Mouse (Mus musculus) hindlimb bud, embryonic 11.5 days (tissue): ENCODE data around the gene Gal3st2b.
"Not testable (repeated sequence)": the region's sequence is repeated elsewhere in the genome, so short reads cannot be mapped to it uniquely, and the experiment has no call there.

Source experiments
- DNase-seq: peaks from one replicate; pipeline ENCODE4 v3.0.0-alpha.2; 2012; ENCODE audit warnings: low read depth, low spot score; ENCODE audit errors: extremely low spot score

Gene Gal3st2b

GRCm38 (mm10) chr1:93918011-93918410, at the start of gene Gal3st2b:
Gene Gal3st2b, plus strand, starts transcription at chr1:93918311.
- DNase-seq: not testable (repeated sequence)

- not testable (repeated sequence) for DNase-seq
These were observed 46.5 kb upstream of the Gal3st2b start for GRCm38 (mm10) chr1:93871594-93872105.

DNA sequence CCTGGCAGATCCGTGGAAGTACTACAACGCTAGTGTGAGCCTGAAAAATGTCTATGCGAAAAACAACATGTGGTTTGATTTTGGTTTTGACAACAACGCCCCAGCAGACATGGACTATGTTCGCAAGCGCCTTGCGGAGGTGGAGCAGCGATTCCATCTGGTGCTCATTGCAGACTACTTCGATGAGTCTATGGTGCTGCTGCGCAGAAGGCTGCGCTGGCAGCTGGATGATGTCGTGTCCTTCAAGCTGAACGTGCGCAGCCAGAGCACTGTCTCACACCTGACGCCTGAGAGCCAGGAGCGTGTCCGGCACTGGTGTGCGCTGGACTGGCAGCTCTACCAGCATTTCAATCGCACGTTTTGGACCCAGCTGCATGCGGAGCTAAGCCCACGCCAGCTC, 43.7 kb upstream of the Gal3st2b start:
- DNase-seq: not testable (repeated sequence)

GRCm38 (mm10) chr1:93881778-93882177, 36.3 kb upstream of the Gal3st2b start:
- not testable (repeated sequence) for DNase-seq

DNA sequence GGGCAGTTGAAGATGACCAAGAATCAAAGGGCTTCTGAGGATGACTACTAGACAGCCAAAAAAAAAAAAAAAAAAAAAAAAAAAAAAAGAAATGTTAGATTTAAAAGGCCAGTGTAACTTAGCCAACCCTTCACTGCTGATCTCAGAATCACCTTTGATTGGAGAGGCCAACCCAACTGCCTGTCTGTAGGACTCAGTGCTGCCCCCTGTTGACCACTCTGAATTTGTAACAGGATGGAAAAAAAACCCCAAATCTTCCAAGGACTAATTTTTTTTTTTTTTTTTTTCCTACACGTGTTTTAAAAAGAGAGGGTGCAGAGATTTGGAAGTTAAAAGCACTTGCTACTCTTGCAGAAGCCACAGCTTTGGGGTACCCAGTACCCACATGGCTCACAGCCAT, 27.2 kb upstream of the Gal3st2b start:
- not testable (repeated sequence) for DNase-seq

- DNase-seq: not testable (repeated sequence)
These were observed 20.7 kb upstream of the Gal3st2b start for GRCm38 (mm10) chr1:93897395-93897794.

DNA sequence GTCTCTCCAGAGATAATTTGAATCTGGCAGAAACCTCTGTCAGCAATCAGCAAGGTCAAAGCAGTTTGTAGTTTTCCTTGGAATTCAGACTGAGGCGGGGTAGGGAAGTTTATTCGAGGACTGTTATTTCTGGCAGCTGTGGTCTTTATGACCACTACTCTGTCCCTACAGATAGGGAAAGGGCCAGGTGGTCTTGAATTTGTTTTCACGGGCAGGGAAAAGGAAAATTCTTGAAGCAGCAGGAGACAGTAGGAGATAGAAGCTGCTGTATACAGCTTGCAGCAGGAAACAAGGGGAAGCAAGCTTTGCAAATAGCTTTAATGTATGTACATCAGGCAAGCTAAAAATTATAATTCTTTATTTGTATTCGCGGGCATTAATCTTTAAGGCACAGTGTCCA, 16.8 kb upstream of the Gal3st2b start:
- DNase-seq: not testable (repeated sequence)

- not testable (repeated sequence) for DNase-seq
These were observed 11.4 kb upstream of the Gal3st2b start for GRCm38 (mm10) chr1:93906690-93907089.

GRCm38 (mm10) chr1:93908977-93909586, 9.0 kb upstream of the Gal3st2b start:
- not testable (repeated sequence) for DNase-seq

DNA sequence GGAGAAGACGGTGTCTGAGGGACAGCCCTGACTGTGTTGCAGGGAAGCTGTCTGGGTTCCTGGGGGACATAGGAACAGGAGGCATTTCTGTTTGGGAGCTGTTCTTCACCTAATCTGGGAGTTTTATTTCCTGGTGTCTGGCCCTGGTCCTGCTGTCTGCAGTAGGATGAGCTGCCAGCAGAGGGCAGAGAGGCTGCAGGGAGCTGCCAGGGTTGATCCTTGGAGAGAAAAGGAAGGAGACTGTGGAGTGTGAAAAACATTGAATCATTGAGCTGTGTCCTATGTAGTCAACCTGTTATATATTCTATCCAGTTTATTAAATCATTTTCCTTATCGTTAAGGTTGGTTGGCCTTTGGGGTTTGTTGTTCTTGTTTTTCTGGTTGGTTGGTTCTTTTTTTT, 6.2 kb upstream of the Gal3st2b start:
- DNase-seq: not testable (repeated sequence)

DNA sequence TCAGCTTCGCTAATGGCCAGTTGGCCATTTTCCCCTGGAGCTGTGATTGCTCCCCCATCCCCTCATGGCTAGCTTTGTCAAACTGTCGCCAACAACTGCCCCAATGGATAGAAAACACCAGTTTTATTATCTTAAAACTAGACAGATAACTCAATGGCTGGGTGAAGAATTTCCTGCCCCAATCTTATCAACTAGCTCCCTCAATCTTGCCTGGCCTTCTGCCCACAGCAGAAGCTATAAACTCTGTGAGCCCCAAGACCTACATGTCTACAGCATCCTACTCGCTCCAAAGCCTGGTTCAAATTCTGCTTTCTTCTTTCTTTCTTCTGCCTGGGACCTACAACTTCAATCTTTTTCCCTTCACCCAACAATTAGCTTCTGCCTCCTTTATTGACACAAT, 951 bp upstream of the Gal3st2b start:
- DNase-seq: not testable (repeated sequence)

DNA sequence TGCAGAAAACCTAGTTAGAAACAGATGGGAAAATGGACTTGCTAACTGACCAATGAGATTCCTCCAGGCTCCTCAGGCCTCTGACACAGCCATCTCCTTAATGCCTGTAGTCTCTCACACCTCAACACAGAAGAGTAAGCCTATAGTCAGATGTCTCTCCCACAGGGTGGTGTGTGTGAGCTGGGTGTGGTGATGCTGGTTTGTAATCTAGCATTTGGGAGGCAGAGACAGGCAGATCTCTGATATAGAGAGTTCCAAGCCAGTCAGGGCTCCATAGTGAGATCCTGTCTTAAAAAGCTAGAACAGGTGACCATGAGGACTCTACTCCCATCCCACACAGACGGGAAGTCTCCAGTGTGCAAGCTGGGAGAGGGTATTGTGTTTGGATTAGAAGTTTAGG, 664 bp downstream of the Gal3st2b start:
- not testable (repeated sequence) for DNase-seq

GRCm38 (mm10) chr1:93919321-93919720, 1.2 kb downstream of the Gal3st2b start:
- not testable (repeated sequence) for DNase-seq

DNA sequence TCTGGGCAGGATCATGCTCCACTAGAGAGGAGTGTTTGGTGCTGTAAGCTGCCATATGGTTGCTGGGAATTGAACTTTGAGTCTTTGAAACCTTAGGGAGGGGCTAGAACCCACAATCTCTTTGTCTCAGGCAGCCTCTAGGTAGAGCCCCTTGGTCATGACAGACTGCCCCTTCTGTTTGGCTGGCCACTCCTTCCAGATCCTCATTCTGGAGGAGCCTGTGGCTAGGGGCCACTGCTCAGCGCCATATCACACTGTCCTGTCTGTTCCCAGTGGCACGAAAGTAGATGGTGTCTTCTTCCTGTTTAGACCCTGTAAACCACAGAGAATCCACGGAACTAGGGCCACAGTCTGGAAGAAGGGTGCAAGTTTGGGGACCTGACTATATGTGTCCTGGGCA, 4.5 kb downstream of the Gal3st2b start:
- DNase-seq: not testable (repeated sequence)

- DNase-seq: not testable (repeated sequence)
These were observed 5.0 kb downstream of the Gal3st2b start for GRCm38 (mm10) chr1:93923098-93923497.

DNA sequence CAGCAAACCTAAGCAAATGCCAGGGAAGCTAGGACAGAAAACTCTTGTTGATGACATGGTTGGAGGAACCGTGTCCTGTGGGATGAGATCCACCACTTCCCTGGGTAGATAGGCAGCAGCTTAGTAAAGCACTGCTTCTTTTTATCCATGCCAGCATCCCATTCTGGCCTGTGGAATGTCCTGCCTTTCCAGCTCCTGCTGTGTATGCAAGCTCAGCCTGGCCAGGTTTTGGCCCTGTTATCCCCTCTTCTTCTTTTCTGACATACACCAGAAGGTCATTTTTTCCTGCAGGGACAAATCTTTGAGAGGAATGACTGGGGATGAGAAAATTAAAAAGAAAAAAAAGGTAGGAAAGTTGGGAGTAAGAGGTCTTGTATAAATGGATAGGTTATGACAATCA, 17.3 kb downstream of the Gal3st2b start:
- DNase-seq: not testable (repeated sequence)

GRCm38 (mm10) chr1:93937807-93938206, 19.7 kb downstream of the Gal3st2b start:
- DNase-seq: not testable (repeated sequence)

DNA sequence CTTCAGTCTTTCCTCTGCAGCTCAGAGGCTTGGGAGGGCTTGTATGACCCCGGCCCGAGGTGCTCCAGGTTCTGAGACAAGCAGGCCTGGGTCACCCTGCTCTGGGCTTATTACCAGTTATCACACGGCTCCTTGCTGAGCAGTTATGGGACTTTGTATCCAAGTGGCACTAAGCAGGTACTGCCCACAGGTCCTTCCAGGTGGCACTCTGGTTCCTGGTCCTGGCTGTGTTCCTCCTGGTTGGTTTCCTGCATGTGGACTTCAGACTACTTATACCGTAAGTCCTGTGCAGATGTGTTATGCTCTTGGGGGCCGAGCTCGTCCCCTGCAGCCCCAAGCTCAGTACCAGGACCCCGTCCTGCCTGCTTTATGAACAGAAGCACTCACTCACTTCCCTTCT, 20.3 kb downstream of the Gal3st2b start:
- DNase-seq: not testable (repeated sequence)

DNA sequence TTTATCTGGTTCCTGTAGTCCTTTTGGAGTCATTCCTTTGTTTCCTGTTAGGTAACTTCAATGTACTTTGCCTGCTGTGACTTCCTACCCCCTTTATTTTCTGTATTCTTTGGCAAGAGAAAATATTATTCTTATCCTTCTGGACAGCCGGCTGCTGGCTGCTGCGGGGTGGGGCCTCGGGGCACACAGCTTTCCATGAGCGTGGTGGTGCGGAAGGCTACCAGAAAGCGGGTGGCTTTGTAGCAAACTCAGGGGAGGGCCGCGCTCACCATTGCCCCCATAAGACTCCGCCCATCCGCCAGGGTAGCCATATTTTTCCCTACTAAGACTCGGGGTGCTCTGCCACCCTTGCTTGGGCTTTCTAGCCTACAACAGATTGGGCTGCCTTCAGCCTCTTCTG, 31.0 kb downstream of the Gal3st2b start:
- DNase-seq: not testable (repeated sequence)

DNA sequence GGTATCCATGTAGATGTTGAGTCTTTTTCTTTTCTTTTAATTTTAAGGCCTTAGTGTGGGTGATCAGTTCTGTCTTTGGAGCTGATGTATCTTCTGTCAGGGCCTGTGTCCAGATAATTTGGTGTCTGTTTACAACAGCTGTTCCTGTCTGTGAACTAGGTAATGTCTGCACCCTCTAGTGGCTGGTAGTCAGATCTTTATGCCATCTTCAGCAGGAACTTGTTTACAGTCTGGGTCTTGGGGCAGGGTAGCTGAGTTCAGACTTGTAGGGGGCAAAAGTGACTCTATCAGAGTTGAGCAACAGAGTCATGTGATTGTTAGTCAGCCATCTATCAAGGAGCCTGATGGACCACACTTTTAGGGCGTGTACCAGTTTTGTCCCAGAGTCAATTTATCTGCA, 48.4 kb downstream of the Gal3st2b start:
- not testable (repeated sequence) for DNase-seq

GRCm38 (mm10) chr1:93970380-93970779, 52.3 kb downstream of the Gal3st2b start:
- not testable (repeated sequence) for DNase-seq

DNA sequence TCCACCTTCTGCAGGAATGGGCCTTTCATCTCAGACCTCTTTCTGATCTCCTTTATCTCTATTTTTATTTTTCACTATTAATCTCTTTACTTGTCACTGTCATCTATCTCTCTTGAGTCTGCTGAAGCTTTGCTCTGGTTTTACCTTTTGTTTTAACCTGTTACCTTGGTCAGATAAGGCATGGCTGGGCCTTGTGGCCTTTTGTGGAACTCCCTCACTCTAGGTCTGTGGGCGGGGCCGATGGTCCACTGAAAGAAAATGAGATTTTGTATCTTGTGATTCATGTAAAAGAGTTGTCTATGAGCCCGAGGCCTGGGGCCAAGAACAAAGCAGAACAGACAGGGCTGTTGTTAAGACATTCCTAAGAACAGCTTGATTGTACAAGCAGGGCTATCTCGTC, 52.7 kb downstream of the Gal3st2b start:
- not testable (repeated sequence) for DNase-seq

GRCm38 (mm10) chr1:93975764-93976163, 57.7 kb downstream of the Gal3st2b start:
- not testable (repeated sequence) for DNase-seq
